Mouse (Mus musculus) thymus, postnatal 4 days (tissue): ENCODE measurements around the gene Stim2.

Source experiments
- DNase-seq: peaks from one replicate; pipeline ENCODE4 v3.0.0; 2021

Gene Stim2

GRCm38 (mm10) chr5:54049940-54050339 lies 51.6 kb downstream of the Stim2 start:
- DNase-seq = no peak

- no peak for DNase-seq
Observed at GRCm38 (mm10) chr5:54051056-54051455, 52.8 kb downstream of the Stim2 start.

- no peak for DNase-seq
Observed at GRCm38 (mm10) chr5:54052205-54052604, 53.9 kb downstream of the Stim2 start.

GRCm38 (mm10) chr5:54053673-54054366 lies 55.5 kb downstream of the Stim2 start:
- DNase-seq = no peak

- DNase-seq = no peak
Observed at GRCm38 (mm10) chr5:54056266-54056665, 58.0 kb downstream of the Stim2 start.

GRCm38 (mm10) chr5:54059998-54060397 lies 61.7 kb downstream of the Stim2 start:
- no peak for DNase-seq

GRCm38 (mm10) chr5:54062079-54062478 lies 63.8 kb downstream of the Stim2 start:
- no peak for DNase-seq

GRCm38 (mm10) chr5:54067591-54067990 lies 69.3 kb downstream of the Stim2 start:
- no peak for DNase-seq

GRCm38 (mm10) chr5:54070549-54070948 lies 72.2 kb downstream of the Stim2 start:
- no peak for DNase-seq

- no peak for DNase-seq
Observed at GRCm38 (mm10) chr5:54071288-54071687, 73.0 kb downstream of the Stim2 start.

GRCm38 (mm10) chr5:54071705-54072104 lies 73.4 kb downstream of the Stim2 start:
- DNase-seq = no peak

GRCm38 (mm10) chr5:54073291-54073690 lies 75.0 kb downstream of the Stim2 start:
- no peak for DNase-seq

GRCm38 (mm10) chr5:54079997-54080396 lies 81.7 kb downstream of the Stim2 start:
- no peak for DNase-seq

GRCm38 (mm10) chr5:54087912-54088311 lies 89.6 kb downstream of the Stim2 start:
- DNase-seq = no peak

GRCm38 (mm10) chr5:54098219-54098618 lies 99.9 kb downstream of the Stim2 start:
- peak; percentile 50 for DNase-seq

GRCm38 (mm10) chr5:54100916-54101315 lies 102.6 kb downstream of the Stim2 start:
- DNase-seq = peak; percentile 62

GRCm38 (mm10) chr5:54101318-54101717 lies 103.0 kb downstream of the Stim2 start:
- DNase-seq = peak; percentile 70

GRCm38 (mm10) chr5:54101960-54102359 lies 103.7 kb downstream of the Stim2 start:
- DNase-seq = no peak

- no peak for DNase-seq
Observed at GRCm38 (mm10) chr5:54106669-54107068, 108.4 kb downstream of the Stim2 start.

- no peak for DNase-seq
Observed at GRCm38 (mm10) chr5:54107069-54107468, 108.8 kb downstream of the Stim2 start.

GRCm38 (mm10) chr5:54109096-54109495 lies 110.8 kb downstream of the Stim2 start:
- DNase-seq = no peak

- no peak for DNase-seq
Observed at GRCm38 (mm10) chr5:54110789-54111188, 112.5 kb downstream of the Stim2 start.

- peak; percentile 79 for DNase-seq
Observed at GRCm38 (mm10) chr5:54113284-54113683, 115.0 kb downstream of the Stim2 start.

GRCm38 (mm10) chr5:54116538-54116937 lies 118.2 kb downstream of the Stim2 start:
- no peak for DNase-seq
